Mouse (Mus musculus) small intestine, adult 2 months (tissue): ENCODE results near the gene 4930518I15Rik.
"Not testable (repeated sequence)": the region's sequence is repeated elsewhere in the genome, so short reads cannot be mapped to it uniquely, and the experiment has no call there.

Experiments
- CTCF ChIP-seq: fragments of 200-500 bp; IDR thresholded peaks from 2 replicates; pipeline ENCODE4 v1.5.1; 2012; ENCODE audit warnings: low read depth, mild to moderate bottlenecking, control low read depth, inconsistent platforms, low read length, moderate library complexity, mixed read lengths; ENCODE audit not compliant: insufficient replicate concordance, insufficient read length; ENCODE audit errors: extremely low read depth
- POLR2A ChIP-seq: fragments of 200-500 bp; IDR thresholded peaks from 2 replicates; pipeline ENCODE4 v1.6.1; 2012; ENCODE audit warnings: low read depth, mild to moderate bottlenecking, control low read depth, inconsistent platforms, low read length, moderate library complexity

DNA sequence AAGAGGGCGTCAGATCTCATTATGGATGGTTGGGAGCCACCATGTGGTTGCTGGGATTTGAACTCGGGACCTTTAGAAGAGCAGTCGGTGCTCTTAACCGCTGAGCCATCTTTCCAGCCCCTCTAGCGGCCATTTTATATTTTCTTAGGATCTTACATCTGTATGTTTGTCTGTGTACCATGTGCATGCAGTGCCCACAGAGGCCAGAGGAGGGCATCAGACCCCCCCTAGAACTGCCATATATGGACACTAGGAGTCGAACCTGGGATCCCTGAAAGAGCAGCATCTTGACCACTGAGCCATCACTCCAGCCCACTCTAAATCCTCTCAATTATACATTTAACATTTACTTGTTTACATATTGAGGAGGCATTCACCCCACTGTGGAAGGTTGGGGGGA, 32.6 kb downstream of the 4930518I15Rik start:
- TF ChIP-seq POLR2A, CTCF: not testable (repeated sequence)
